In genomic region chr1:132005466-132005865, GRCm38 (mm10) we compare ENCODE assay signal across 13 mouse cellular contexts. TPM values are rescaled to one million over a fixed set of nuclear protein-coding genes. Genes with fewer than 3 reads are reported as not detected.
"Had no signal": no experiment of that assay in that cellular context is flagged by ENCODE, and none has a peak within 500 bp of the region (broad histone marks: within the 10 kb centered on the region; RNA-seq: fewer than 3 reads in every experiment).

No protein-coding gene starts in this region.

- H3K4me2 ChIP-seq: limb, embryonic 13.5 days; liver, embryonic 11.5 days; liver, embryonic 15.5 days; lung, embryonic 14.5 days; neural tube, embryonic 12.5 days had no signal

- H3K36me3 ChIP-seq: limb, embryonic 13.5 days; liver, embryonic 15.5 days; neural tube, embryonic 12.5 days had no signal

- H3K9me3 ChIP-seq: limb, embryonic 13.5 days; liver, embryonic 15.5 days; neural tube, embryonic 12.5 days had no signal

- DNase-seq: kidney, adult 8-10 months; kidney, postnatal 36 days; left cerebral cortex, postnatal 4 days; lung, embryonic 14.5 days; midbrain, embryonic 14.5 days; thymus, adult 2 months; thymus, postnatal 36 days had no signal

- H3K27me3 ChIP-seq: limb, embryonic 13.5 days; liver, embryonic 15.5 days; neural tube, embryonic 12.5 days had no signal

- H3K4me3 ChIP-seq: limb, embryonic 13.5 days; liver, embryonic 15.5 days; neural tube, embryonic 12.5 days had no signal

- H3K9ac ChIP-seq: limb, embryonic 13.5 days; liver, embryonic 15.5 days; lung, embryonic 14.5 days; neural tube, embryonic 12.5 days had no signal

- H3K27ac ChIP-seq: kidney, postnatal 0 days; limb, embryonic 13.5 days; neural tube, embryonic 12.5 days had no signal

RNA-seq across cellular contexts. Expression of gene Slc45a3, which starts 42.7 kb away (rescaled TPM):
- total RNA-seq: neutrophil, adult 5-6 weeks had no signal
